Mouse (Mus musculus): Measurements from ENCODE around the gene Olfr470. TPM values are rescaled to one million over a fixed set of nuclear protein-coding genes. Genes with fewer than 3 reads are reported as not detected.
"Not testable (repeated sequence)": the region's sequence is repeated elsewhere in the genome, so short reads cannot be mapped to it uniquely, and the experiment has no call there.

Gene Olfr470
- not detected in 2 replicates for polyA plus RNA-seq (2014; fragmentation: Nextera tagmentation; extraction: Ambion mirVana)

DNA sequence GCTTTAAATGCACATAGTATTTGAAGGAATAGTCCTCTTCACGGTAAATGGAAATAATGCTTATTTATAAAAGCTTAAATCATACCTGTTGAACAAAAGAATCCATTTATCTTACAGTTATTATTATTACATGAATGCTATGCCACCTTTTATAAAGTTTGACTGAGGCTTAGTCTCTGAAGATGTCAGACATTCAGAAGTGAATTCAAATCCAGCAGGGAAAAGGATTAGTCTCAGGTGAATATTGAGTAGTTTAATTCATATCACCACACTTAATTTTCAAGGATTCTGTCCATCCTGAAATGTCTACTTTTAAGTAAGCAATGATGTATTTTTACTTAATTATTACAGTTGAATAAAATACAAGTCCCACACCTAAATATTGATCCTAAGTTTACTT, at the start of gene Olfr470:
TSS of gene Olfr470 (minus strand) at position 101 of the 400 bp plus-strand sequence.
- ATAC-seq (ENCODE audit: low FRiP score, low TSS enrichment); H3K4me2 ChIP-seq (replicated peaks; ENCODE audit: low read depth, low read length): not testable (repeated sequence)

DNA sequence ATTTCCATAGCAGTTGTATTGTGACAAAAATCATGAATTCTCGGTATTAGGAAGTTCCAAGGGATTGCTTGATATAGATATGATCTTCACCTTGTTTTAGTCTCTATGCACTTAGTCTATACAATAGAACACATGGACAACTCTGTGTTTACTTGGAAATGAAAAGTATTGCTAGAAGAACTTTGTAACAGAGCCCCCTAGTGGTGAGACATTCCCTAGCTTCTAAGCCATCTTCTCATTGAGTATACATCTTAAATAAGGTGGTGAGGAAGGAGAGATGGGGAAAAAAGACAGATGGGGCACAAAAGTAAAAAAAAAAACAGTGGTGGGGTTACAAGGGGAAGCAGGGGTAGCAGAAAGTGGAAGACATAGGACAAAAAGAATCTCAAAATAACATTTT, 5.6 kb downstream of the Olfr470 start:
- no peaks in the 10 kb centered on the region for H3K4me1 ChIP-seq (ENCODE audit: control insufficient read depth, insufficient read depth, low read length)
- no peaks in the 10 kb centered on the region for H3K36me3 ChIP-seq (ENCODE audit: control insufficient read depth, insufficient read depth, low read length)
- no peak overlapping the region for H3K4me3 ChIP-seq (ENCODE audit: low read length)
- H3K9me3 ChIP-seq (ENCODE audit: control insufficient read depth, low read length) = no peaks in the 10 kb centered on the region
- 81% methylated on average over 1 of the region's 1 CpGs for WGBS
- no peak for ATAC-seq (ENCODE audit: low FRiP score, low TSS enrichment)
- no peak overlapping the region for H3K9ac ChIP-seq (ENCODE audit: low read depth, low read length)
- H3K27me3 ChIP-seq (ENCODE audit: control insufficient read depth, insufficient read depth, low read length) = no peaks in the 10 kb centered on the region
- no peak overlapping the region for H3K27ac ChIP-seq (ENCODE audit: low read depth, low read length)
- no peak overlapping the region for H3K4me2 ChIP-seq (replicated peaks; ENCODE audit: low read depth, low read length)

More for the DNA sequence above, at the start of gene Olfr470:
- 76% methylated on average over 1 of the region's 1 CpGs for WGBS
- H3K4me1 ChIP-seq (ENCODE audit: control insufficient read depth, insufficient read depth, low read length); H3K9me3 ChIP-seq (ENCODE audit: control insufficient read depth, low read length); H3K27me3 ChIP-seq (ENCODE audit: control insufficient read depth, insufficient read depth, low read length); H3K36me3 ChIP-seq (ENCODE audit: control insufficient read depth, insufficient read depth, low read length); H3K9ac ChIP-seq (ENCODE audit: low read depth, low read length); H3K4me3 ChIP-seq (ENCODE audit: low read length); H3K27ac ChIP-seq (ENCODE audit: low read depth, low read length): not testable (repeated sequence)

DNA sequence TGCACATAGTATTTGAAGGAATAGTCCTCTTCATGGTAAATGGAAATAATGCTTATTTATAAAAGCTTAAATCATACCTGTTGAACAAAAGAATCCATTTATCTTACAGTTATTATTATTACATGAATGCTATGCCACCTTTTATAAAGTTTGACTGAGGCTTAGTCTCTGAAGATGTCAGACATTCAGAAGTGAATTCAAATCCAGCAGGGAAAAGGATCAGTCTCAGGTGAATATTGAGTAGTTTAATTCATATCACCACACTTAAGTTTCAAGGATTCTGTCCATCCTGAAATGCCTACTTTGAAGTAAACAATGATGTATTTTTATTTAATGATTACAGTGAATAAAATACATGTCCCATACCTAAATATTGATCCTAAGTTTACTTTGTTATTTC, 21.8 kb downstream of the Olfr470 start, which contains the start of gene Olfr469:
TSS of gene Olfr469 (minus strand) at position 101 of the 400 bp plus-strand sequence.
- H3K9ac ChIP-seq (ENCODE audit: low read depth, low read length); H3K4me1 ChIP-seq (ENCODE audit: control insufficient read depth, insufficient read depth, low read length); ATAC-seq (ENCODE audit: low FRiP score, low TSS enrichment); H3K4me2 ChIP-seq (replicated peaks; ENCODE audit: low read depth, low read length); H3K9me3 ChIP-seq (ENCODE audit: control insufficient read depth, low read length); H3K27me3 ChIP-seq (ENCODE audit: control insufficient read depth, insufficient read depth, low read length); H3K36me3 ChIP-seq (ENCODE audit: control insufficient read depth, insufficient read depth, low read length); H3K4me3 ChIP-seq (ENCODE audit: low read length); H3K27ac ChIP-seq (ENCODE audit: low read depth, low read length): not testable (repeated sequence)

DNA sequence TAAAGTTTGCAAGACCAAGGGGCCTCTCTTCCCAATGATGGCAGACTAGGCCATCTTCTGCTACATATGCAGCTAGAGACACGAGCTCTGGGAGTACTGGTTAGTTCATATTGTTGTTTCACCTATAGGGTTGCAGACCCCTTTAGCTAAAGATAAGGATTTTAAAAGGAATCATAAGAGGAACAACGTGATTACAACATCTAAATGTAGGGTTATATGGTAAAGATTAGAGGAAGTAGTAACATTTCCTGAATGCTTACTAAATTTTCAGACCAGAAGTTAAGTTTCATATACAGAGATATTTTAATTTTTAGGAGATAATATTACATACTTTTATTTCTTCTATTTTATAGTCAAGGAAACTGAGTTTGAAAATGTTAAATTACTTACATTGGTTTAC, 23.4 kb downstream of the Olfr470 start:
- ATAC-seq (ENCODE audit: low FRiP score, low TSS enrichment); H3K27me3 ChIP-seq (ENCODE audit: control insufficient read depth, insufficient read depth, low read length): not testable (repeated sequence)

DNA sequence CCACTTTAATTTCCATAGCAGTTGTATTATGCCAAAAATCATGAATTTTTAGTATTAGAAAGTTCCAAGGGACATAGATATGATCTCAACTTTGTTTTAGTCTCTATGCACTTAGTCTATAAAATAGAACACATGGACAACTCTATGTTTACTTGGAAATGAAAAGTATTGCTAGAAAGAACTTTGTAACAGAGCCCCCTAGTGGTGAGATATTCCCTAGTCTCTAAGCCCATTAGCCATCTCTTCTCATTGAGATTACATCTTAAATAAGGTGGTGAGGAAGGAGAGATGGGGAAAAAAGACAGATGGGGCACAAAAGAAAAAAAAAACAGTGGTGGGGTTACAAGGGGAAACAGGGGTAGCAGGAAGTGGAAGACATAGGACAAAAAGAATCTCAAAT, 27.8 kb downstream of the Olfr470 start:
- Histone ChIP-seq H3K36me3 (ENCODE audit: control insufficient read depth, insufficient read depth, low read length) (no peaks in the 10 kb centered on the region), H3K27ac (ENCODE audit: low read depth, low read length) (no peak overlapping the region), H3K9me3 (ENCODE audit: control insufficient read depth, low read length) (no peaks in the 10 kb centered on the region), H3K9ac (ENCODE audit: low read depth, low read length) (no peak overlapping the region), H3K4me1 (ENCODE audit: control insufficient read depth, insufficient read depth, low read length) (no peaks in the 10 kb centered on the region), H3K4me3 (ENCODE audit: low read length) (no peak overlapping the region), H3K4me2 (replicated peaks; ENCODE audit: low read depth, low read length) (no peak overlapping the region), H3K27me3 (ENCODE audit: control insufficient read depth, insufficient read depth, low read length) (no peaks in the 10 kb centered on the region)
- no peak for ATAC-seq (ENCODE audit: low FRiP score, low TSS enrichment)

More for the DNA sequence above, 23.4 kb downstream of the Olfr470 start:
- not testable (repeated sequence) for H3K4me3 ChIP-seq (ENCODE audit: low read length); H3K27ac ChIP-seq (ENCODE audit: low read depth, low read length); H3K9me3 ChIP-seq (ENCODE audit: control insufficient read depth, low read length); H3K9ac ChIP-seq (ENCODE audit: low read depth, low read length); H3K4me1 ChIP-seq (ENCODE audit: control insufficient read depth, insufficient read depth, low read length); H3K36me3 ChIP-seq (ENCODE audit: control insufficient read depth, insufficient read depth, low read length); H3K4me2 ChIP-seq (replicated peaks; ENCODE audit: low read depth, low read length)
- 65% methylated on average over 2 of the region's 2 CpGs for WGBS

DNA sequence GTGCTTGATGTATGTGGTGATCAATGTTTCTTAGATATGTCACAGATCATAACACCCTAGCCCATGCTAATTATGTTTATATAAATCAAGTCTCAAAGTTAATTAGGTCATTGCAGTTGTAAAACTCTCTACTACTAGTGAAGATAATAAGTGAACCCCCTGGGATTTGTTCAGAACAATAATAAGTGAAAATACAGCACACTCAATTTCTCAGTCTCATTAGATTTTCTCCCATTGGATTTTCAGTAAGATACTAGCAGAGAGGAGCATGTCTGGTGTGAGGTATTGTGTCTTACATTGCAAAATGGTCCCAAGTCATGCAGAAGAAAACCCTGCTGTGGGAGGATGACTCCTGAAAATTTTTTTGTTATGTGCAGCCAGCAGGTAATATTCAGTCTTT, 35.3 kb downstream of the Olfr470 start, which contains the start of gene Olfr467:
TSS of gene Olfr467 (plus strand) at position 301 of the 400 bp plus-strand sequence.
- no peaks in the 10 kb centered on the region for H3K9me3 ChIP-seq (ENCODE audit: control insufficient read depth, low read length)
- ATAC-seq (ENCODE audit: low FRiP score, low TSS enrichment) = no peak

DNA sequence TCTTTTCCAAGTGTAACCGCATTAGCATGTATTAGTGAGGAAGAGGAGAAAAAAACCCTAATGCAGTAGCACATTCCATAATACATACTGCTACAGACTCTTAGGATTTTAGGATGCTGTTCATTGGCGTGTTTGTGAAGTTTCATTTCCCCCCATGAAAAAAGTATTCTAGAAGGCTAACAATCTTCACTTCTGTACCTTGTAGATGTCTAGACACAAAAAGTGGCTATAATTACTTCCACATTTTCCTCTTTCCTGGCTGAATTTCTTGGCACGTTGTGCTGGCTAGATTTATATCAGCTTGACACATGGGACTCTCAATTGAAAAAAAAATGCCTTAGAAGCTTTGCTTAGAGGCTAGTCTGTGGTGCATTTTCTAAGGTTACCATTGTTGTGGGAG, 45.2 kb downstream of the Olfr470 start:
- no peaks in the 10 kb centered on the region for H3K9me3 ChIP-seq (ENCODE audit: control insufficient read depth, low read length)
- no peaks in the 10 kb centered on the region for H3K4me1 ChIP-seq (ENCODE audit: control insufficient read depth, insufficient read depth, low read length)
- H3K9ac ChIP-seq (ENCODE audit: low read depth, low read length) = no peak overlapping the region
- no peak overlapping the region for H3K27ac ChIP-seq (ENCODE audit: low read depth, low read length)
- no peak overlapping the region for H3K4me2 ChIP-seq (replicated peaks; ENCODE audit: low read depth, low read length)
- no peaks in the 10 kb centered on the region for H3K36me3 ChIP-seq (ENCODE audit: control insufficient read depth, insufficient read depth, low read length)
- H3K27me3 ChIP-seq (ENCODE audit: control insufficient read depth, insufficient read depth, low read length) = no peaks in the 10 kb centered on the region
- WGBS = 60% methylated on average over 3 of the region's 3 CpGs
- no peak for ATAC-seq (ENCODE audit: low FRiP score, low TSS enrichment)
- no peak overlapping the region for H3K4me3 ChIP-seq (ENCODE audit: low read length)

More for the DNA sequence above, 35.3 kb downstream of the Olfr470 start, which contains the start of gene Olfr467:
- Histone ChIP-seq H3K4me1 (ENCODE audit: control insufficient read depth, insufficient read depth, low read length) (no peaks in the 10 kb centered on the region), H3K36me3 (ENCODE audit: control insufficient read depth, insufficient read depth, low read length) (no peaks in the 10 kb centered on the region), H3K9ac (ENCODE audit: low read depth, low read length) (no peak within 1 kb of the TSS), H3K27me3 (ENCODE audit: control insufficient read depth, insufficient read depth, low read length) (no peaks in the 10 kb centered on the region), H3K4me2 (replicated peaks; ENCODE audit: low read depth, low read length) (no peak within 1 kb of the TSS), H3K4me3 (ENCODE audit: low read length) (no peak within 1 kb of the TSS), H3K27ac (ENCODE audit: low read depth, low read length) (no peak within 1 kb of the TSS)

DNA sequence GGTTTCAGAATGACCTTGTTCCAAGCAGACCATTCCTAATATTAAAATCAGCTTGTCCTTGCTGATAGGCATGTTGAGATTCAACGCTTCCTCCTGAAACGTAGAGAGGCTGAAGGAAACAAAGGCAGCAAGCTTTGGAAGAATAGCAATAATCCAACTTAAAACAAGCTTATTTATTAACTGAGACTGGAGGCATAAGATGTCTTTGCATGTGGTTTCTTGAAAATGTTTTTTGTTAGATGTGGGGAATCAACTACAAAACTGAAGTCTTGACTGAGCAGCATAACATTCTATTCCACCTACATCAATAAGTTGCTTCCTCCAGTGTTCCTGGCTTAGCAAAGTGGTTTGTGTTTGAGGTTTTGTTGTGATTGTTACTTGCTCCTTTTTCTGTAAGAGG, 46.2 kb downstream of the Olfr470 start, which contains the start of gene Ovch2:
TSS of gene Ovch2 (minus strand) at position 101 of the 400 bp plus-strand sequence.
- Histone ChIP-seq H3K4me3 (ENCODE audit: low read length) (no peak within 1 kb of the TSS), H3K27me3 (ENCODE audit: control insufficient read depth, insufficient read depth, low read length) (no peaks in the 10 kb centered on the region), H3K4me2 (replicated peaks; ENCODE audit: low read depth, low read length) (no peak within 1 kb of the TSS), H3K36me3 (ENCODE audit: control insufficient read depth, insufficient read depth, low read length) (no peaks in the 10 kb centered on the region), H3K9ac (ENCODE audit: low read depth, low read length) (no peak within 1 kb of the TSS), H3K9me3 (ENCODE audit: control insufficient read depth, low read length) (no peaks in the 10 kb centered on the region), H3K27ac (ENCODE audit: low read depth, low read length) (no peak within 1 kb of the TSS), H3K4me1 (ENCODE audit: control insufficient read depth, insufficient read depth, low read length) (no peaks in the 10 kb centered on the region)
- ATAC-seq (ENCODE audit: low FRiP score, low TSS enrichment) = no peak
- WGBS = 90% methylated on average over 2 of the region's 2 CpGs

DNA sequence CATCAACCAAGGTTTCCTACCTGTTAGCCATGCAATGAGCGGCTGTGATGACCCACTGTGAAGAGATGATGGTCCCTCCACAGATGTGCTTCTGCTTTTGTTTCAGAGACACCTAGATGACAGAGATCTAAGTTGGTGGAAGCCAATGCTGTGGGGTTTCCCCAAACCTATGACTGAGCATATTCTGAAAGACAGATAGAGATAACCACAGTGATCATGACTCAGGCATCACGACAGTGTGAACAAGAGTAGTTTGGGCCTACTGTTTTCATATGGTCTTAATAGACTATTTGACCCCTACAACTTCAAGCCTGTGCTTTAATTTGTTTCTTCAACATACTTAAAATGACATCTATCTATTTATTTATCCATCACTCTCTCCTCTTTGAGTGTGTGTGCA, 50.8 kb downstream of the Olfr470 start:
- H3K9me3 ChIP-seq (ENCODE audit: control insufficient read depth, low read length) = no peaks in the 10 kb centered on the region

More for the DNA sequence above, 50.8 kb downstream of the Olfr470 start:
- H3K4me1 ChIP-seq (ENCODE audit: control insufficient read depth, insufficient read depth, low read length) = no peaks in the 10 kb centered on the region
- H3K4me2 ChIP-seq (replicated peaks; ENCODE audit: low read depth, low read length) = no peak overlapping the region
- no peaks in the 10 kb centered on the region for H3K27me3 ChIP-seq (ENCODE audit: control insufficient read depth, insufficient read depth, low read length)
- 87% methylated on average over 2 of the region's 2 CpGs for WGBS
- H3K9ac ChIP-seq (ENCODE audit: low read depth, low read length) = no peak overlapping the region
- H3K27ac ChIP-seq (ENCODE audit: low read depth, low read length) = no peak overlapping the region
- no peak for ATAC-seq (ENCODE audit: low FRiP score, low TSS enrichment)
- H3K4me3 ChIP-seq (ENCODE audit: low read length) = no peak overlapping the region
- no peaks in the 10 kb centered on the region for H3K36me3 ChIP-seq (ENCODE audit: control insufficient read depth, insufficient read depth, low read length)
